Mouse (Mus musculus) spleen, postnatal 10 days (tissue): ENCODE results near the gene Pxt1.

Experiments
- DNase-seq, 2 experiments: peaks; one replicate each; pipeline ENCODE4 v3.0.0; 2021 to 2022; ENCODE audit warnings: low spot score in 2 of 2

The Pxt1 gene

DNA sequence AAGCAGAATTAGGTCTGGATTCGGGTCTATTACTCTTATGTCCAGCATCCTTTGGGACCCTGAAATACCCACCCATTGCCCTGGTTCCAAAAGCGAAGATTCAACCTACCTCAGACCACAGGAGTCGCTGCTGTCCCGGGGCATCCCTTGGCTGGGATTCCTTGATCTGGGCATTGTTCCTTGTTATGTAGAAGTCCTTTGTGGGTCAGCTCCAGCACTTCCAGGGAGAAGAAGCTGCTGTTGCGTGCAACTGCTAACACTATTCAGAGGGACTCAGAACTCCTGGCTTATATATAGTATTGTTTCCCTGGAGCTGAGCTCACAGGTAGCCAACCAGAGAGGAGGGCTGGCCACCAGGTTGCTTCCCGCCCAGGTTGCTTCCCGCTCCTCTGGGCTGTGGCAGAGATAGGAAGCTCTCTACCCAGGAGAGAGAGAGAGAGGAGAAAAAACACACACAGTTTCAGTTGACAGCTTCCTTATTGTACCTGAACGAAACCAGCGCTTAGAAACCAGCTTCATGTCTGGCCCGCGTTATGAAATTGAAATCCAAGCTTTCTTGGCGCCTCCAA, 28.5 kb downstream of the Pxt1 start, which contains the start of gene 4930539E08Rik:
Gene 4930539E08Rik (minus strand): TSS at position 265 of the 569 bp plus-strand sequence.
- no peak for DNase-seq

GRCm38 (mm10) chr17:28913940-28914339, 29.7 kb downstream of the Pxt1 start:
- no peak for DNase-seq

DNA sequence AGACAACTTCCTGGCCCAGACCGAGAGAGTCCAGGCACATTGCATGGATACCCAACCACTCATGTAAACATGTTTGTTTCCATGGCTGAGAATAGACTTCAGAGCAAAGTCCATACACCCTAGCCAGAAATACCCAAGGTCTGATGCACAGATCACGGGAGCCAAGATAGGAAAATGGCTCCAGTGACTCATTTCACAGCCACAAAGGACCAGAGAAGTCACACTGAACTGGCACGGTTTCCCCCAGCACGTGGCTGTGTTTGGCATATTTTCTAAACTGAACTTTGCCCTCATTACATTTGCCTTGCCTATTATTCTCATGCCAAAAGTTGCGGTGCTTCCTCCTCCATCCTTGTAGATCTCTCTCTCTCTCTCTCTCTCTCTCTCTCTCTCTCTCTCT, 30.4 kb downstream of the Pxt1 start:
- no peak for DNase-seq

GRCm38 (mm10) chr17:28910139-28910538, 33.5 kb downstream of the Pxt1 start:
- DNase-seq: no peak

- DNase-seq: peak in 1 of 2 experiments; percentile 72
Observed at GRCm38 (mm10) chr17:28909252-28909941, 34.2 kb downstream of the Pxt1 start.

DNA sequence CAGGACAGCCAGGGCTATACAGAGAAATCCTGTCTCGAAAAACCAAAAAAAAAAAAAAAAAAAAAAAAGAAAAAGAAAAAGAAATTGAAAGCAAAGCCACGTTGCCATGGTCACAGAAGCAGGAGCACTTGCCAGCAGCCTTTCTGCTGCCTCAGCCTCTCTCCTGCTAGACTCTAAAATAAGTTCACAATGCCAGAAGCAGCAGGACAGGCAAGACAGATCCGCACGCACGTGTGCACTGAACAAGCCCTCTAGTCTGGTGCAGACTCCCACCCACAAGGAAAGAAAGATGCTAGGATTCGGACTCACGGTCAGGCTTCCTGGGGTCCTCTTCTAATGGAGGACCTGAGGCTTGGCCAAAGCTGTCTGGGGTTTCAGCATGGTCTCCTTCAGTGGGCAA, 35.7 kb downstream of the Pxt1 start:
- DNase-seq: no peak

GRCm38 (mm10) chr17:28905377-28905916, 38.2 kb downstream of the Pxt1 start:
- no peak for DNase-seq

GRCm38 (mm10) chr17:28904546-28905376, 38.9 kb downstream of the Pxt1 start:
- DNase-seq: peak; percentile 73 to 83

DNA sequence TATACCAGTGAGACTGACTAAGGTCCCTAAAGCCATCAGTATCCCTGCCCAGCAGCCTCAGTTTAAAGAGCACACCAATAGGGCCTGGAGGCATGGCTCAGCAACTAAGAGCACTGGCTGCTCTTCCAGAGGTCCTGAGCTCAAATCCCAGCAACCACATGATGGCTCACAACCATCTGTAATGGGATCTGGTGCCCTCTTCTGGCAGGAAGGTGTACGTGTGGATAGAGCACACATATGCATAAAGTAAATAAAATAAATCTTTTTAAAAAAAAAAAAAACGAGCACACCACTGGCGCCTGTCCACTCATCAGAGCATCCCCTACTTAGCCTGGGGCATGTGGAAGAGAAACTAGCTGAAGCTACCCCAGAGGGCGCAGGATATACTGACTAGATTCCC, 42.1 kb downstream of the Pxt1 start:
- no peak for DNase-seq

GRCm38 (mm10) chr17:28899427-28899826, 44.2 kb downstream of the Pxt1 start:
- no peak for DNase-seq

DNA sequence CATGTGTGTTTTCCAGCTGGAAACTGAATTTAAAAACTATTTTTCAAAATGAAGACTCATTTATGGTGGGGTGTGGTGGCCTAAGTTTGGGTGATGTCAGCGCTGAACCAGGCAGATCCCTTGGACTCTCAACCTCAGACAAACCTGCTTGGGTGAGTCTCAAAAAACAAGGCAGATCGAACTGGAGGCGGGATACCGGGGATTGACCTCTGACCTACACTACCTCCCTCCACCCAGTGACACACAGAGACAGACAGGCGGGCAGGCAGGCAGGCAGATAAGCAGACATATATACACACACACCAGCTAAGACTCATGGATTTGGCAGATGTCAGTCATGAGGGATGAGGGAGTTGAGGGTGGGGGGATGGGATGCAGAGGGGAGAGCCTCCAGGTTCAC, 45.4 kb downstream of the Pxt1 start:
- no peak for DNase-seq

DNA sequence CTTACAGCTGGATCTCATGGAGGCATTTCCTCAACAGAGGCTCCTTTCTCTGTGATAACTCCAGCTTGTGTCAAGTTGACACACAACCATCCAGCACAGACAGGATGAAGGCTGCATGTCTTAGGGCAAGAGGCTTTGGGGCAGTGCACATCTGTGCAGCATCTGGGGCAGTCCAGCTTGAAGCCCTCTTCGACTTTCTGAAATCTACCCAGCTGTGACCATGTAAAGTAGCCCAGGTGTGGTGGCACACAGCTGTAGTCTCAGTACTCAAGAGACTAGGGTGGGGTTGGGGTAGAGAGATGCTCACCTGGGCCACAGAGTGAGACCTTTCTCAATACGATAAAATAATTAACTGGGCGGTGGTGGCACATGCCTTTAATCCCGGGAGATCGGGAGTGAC, 45.8 kb downstream of the Pxt1 start:
- no peak for DNase-seq

DNA sequence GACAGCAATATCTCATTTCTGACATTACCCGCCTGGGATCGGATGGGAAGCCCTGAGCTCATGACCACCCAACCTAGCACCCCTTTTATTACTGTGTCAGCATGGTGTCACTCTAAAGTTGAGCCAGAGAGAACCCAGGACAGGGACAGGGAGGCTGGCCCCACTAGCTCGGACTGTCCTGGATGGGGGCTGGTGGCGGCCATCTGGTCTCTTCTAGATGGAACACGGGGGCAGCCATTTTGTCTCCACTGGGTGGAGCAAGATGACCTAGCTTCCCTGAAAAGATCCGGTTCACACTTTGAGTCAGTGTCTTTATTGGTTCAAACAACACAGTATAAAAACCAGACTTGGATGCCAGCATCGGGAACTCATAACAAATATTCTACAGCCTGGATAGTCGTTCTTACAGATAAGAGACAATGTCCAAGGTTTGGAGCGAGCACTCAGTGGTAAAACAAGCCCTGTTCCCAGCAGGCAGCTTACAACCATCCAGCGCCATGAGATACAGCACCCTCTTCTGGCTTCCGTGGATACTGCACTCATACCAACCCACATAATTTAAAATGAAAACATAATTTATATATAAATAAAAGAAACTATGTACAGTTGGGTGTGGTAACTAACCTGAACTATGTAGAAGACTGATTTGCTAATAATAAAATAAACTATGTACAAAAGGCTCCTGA, 47.4 kb downstream of the Pxt1 start:
- DNase-seq: no peak

GRCm38 (mm10) chr17:28895217-28895875, 48.3 kb downstream of the Pxt1 start:
- DNase-seq: no peak

DNA sequence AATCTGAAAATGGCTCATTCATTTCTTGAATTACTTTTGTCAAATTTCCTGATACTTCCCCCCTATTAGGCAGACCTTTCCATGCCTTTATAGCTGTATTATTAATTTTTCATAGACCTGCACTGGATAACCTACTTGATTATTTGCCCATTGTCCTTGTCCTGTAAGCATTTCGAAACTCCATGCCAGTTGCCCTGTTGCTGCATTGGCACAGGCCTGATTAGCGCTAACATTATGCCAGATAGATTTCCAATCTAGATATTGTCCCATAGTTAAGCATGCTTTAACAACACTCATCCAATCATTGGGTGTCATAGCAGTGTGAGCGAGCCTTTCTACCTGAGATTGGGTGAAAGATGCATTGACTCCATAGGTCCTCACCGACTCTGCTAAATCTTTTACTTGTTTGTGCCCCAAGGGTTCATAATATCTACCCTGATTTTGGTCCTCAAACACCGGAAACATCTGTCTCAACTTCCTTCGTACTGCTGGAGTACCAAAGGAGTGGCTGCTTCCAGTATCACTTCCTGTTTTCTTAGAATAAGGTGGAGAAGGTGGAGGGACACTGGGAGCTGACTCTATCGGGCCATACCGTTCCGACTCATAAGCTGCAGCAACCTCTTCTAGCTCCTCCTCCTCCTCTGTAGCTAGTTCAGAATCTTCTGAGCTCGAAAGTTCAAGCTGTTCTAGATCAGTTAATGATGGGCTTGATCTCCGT, 49.4 kb downstream of the Pxt1 start:
- no peak for DNase-seq

GRCm38 (mm10) chr17:28886266-28886665, 57.4 kb downstream of the Pxt1 start:
- DNase-seq: no peak

DNA sequence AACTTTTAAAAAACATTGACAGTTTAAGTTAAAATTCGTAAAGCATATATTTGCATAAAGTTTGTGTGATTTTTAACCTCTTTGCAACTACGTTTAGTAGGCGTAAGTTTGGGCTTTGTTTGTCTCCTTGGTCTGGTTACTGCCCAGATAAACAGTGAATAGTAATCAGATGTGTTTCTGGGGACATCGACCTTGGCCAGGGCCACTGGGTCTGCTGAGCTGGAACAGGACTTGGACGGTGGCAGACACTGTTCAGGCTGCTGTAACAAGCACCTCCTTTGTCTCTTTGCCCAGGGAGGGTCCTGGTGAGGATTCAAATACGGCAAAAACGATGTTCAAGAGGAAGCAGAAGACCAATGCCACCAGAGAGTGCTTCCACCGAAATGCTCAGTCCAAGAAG, 58.4 kb downstream of the Pxt1 start:
- no peak for DNase-seq
